Mouse (Mus musculus) bone marrow, adult 2 months (tissue): Measurements from ENCODE around the gene Hmcn2.

Source experiments
- CTCF ChIP-seq: fragments of 200-500 bp; IDR thresholded peaks from 2 replicates; pipeline ENCODE4 v1.5.1; 2011; ENCODE audit warnings: low read length, control low read depth; ENCODE audit not compliant: control insufficient read depth, insufficient read depth
- POLR2A ChIP-seq: fragments of 200-500 bp; IDR thresholded peaks from 2 replicates; pipeline ENCODE4 v1.6.1; 2011; ENCODE audit warnings: low read depth, mild to moderate bottlenecking, control low read depth, low read length, borderline replicate concordance; ENCODE audit not compliant: control insufficient read depth

DNA sequence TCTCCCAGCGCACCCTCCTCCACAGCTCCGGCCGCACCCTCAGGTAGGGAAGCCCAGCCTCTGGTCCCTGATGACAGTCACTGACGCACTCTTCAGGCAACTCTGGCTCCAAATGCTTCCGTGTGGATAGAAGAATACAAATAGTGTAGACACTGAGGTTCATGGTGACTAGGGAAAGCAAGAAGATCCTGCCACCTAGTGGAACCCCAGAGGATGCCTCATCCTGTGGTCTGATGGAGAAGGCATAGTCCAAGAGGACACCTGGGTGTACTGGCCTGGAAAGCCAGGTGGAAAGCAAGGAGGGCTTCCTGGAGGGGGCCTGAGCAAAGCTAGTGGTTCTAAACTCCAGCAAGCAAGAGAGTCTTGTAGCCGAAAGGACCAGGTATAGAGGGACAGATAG is 106.7 kb downstream of the Hmcn2 start:
- TF ChIP-seq POLR2A (no peak), CTCF (no peak)
